Mouse (Mus musculus) adrenal gland, adult 8-10 months (tissue): ENCODE measurements at regions not wholly inside any gene's neighbourhood (a gene's known extent, or its start where the extent isn't known, plus 50 kb on each side); places are given as distances from the start of the nearest gene placed in this dataset.

Experiments used
- DNase-seq: peaks from one replicate; pipeline ENCODE4 v3.0.0; 2022

DNA sequence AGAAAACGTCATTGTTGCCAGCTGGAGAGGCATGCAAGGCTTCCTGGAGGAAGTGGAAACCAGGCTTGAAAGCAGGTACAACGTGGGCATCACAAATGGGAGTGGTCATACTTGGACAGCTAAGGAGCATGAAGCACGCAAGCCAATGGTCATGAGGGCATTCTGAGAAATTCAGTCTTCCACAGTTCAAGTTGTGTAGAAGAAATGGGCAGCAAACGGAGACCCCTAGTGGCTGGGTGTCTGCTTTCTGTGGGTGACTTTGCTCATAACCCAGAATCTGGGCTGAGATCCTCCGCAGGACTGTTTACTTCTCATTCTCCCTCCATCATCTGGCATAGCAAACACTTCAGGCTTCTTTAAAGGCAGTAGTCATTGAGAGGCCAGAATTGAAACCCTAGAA, 655.7 kb upstream of the Cdh11 start:
- DNase-seq: peak; percentile 2

DNA sequence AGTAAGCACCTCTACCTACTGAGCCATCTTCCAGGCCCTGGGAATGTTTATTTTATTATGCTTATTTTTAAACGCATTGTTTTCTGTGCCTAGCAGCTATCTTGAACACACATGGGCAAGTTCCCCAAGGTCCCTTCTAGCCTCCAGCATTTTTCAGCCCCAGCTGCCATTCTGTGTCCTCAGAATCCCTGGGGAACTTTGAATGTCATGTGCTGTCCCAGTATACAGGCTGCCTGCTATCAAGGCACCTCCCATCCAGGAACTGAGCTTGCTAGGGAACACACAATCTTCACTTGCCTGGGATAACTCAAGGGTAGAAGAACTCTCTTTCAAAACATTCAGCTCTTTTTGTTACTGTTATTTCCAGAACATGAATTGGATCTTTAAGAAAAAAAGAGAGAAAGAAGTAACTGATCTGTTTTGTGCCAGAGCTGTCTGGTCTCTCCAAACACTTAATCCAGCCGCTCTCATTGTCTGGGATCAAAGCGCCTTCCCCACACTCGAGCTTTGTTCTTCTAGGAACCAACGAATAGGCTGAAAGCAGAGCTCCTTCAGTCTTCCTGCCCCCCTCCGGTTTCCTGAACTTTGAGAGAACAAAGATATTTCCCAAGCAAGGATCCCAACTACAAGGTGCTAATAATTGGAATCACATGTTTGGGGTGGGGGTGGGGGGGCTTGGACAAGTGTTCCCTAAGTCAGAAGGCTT, 657.1 kb upstream of the Cdh11 start:
- DNase-seq: no peak

DNA sequence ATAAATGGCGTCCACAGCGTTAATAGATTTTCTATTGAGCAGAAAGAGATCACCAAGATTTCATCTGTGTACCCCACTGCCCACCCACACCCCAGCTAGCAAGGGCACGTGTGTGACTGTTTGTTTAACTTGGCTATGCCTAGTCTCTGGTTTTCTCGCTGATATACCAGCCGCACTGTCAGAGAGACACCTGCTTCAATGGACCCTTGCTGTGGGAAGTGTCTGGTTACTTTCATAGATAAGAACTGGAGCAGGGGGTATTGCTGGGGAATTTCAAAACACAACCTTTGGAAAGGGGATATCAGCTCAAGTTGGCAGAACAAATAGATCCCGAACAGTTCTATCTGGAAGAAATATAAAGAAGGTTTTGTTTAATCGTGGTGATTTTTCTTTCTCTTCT, 656.8 kb upstream of the Cdh5 start:
- no peak for DNase-seq

DNA sequence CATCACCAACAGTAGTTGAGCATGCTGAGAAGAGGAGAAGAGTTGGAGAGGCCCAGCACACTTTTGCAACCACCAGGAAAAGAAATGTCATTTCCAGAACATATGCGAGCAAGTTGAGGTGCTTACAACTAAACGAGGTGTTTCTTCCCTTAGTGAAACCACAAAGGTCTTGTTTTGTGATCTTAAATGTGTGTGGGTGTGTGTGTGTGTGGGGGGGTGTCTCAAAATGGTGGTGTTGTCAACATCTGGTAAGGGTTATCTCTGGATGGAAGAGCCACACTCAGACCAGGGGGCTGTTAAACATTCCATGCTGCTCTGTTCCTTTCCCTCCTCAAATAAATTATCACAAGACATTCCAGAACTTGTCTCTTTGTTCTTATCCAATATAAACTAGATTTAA, 656.0 kb upstream of the Cdh5 start:
- no peak for DNase-seq

DNA sequence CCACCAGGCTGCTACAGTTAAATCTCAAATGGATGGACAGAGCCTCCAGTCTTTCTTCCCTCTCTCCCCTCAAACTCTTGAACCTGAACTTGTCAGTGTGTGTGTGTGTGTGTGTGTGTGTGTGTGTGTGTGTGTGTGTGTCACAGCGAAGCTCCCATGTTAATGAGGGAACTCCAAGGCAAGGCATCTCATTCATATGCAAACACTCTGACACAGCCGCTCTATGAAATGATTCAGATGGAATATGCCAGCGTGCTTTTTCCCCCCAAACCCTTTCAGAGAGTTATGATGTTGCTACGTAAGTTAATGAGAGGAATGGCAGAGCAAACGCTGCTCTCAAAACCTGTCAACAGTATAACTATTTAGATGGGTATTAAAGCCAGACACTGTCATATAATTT, 653.5 kb upstream of the Cdh5 start:
- no peak for DNase-seq

DNA sequence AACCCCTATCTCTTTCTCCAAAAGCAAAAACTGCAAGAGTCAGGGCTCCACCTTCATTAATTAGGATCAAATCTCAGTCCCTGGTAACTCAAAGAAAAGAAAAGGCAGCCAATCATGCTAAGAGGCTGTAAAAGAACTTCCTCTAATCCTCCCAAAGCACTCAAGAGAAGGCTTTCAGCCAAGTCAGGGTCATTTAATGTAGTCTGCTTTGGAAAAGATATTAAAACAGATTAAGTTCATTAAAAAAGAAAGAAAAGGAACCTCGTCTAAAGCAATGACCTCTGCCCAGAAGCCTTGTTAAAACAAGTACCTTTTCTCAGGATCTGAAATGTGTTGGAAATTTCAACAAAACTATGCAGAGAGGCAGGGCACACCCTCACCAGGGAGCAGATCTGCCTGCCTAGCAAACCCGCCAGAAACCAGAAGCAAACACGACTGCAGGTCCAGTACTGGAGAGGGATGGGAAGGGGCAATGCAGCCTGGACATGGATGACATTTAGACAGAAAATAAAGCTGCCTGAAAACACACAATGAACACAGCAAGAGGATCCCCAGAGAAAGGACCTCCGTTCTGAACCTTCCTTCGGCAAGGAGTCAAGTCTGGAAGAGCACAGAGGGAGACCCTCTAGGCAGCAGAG, 649.9 kb upstream of the Cdh5 start:
- no peak for DNase-seq

DNA sequence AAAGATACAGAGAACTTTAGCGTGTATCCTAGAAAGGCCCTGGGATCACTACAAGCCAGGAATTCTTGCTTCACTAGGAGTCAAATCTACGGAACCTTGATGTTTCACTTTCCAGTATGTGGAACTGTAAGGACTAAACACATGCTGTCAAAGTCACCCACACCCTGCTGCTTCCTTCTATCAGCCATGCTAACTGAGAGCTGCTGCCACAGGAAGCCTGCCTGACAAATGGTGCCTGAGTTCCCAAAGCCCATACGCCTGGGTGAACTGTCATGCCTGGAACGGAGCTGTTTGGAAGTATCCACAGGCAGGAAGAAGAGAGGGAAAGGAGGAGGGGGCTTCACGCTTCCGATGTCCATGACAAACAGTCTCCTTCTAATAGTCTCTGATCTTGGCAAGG, 644.2 kb upstream of the Cdh5 start:
- no peak for DNase-seq

DNA sequence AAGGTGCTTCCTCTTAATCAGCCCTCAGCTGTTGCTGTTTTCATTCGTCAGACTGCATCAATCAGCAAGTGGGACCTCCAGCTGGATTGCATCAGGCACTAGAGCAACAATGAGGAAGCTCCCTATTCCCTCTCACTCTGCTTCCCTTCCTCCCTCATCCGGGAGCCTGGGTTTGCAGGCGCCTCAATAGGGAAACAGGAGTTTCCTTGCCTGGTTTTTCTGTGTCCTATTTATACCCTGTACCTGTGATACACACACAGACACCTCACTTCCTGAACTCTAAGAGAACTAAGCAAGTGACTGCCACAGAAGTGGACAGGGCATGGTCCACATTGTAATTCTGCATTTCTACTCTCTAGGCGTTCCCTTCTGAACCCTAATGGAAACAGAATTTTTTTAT, 637.9 kb upstream of the Cdh5 start:
- DNase-seq: no peak

DNA sequence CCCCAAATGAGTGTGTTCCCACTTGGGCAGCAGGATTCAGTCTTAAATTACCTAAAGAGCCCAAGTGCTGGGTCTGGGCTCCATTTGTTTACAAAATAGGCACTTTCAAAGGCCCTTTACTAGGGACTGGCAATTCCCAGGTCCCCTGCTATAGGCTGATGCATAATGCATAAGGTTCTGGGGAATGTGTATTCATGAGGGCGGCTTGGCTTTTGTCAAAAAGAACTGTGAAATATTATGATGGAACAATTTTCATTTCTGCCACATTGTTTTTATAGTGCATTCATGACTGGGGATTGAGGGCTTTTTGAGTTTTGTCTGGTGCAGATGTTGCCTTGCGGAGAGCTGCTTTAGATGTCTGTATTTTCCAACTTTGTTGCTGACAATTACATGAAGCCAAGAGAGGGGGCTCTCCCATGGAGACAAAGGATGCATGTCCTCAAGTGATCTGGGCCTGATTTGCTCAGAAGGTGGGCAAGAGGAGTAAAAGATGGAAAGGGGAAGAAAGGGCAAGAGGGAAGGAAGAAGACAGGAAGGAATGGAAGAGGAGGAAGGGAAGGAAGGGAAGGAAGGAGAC, 636.6 kb upstream of the Cdh5 start:
- DNase-seq: no peak

DNA sequence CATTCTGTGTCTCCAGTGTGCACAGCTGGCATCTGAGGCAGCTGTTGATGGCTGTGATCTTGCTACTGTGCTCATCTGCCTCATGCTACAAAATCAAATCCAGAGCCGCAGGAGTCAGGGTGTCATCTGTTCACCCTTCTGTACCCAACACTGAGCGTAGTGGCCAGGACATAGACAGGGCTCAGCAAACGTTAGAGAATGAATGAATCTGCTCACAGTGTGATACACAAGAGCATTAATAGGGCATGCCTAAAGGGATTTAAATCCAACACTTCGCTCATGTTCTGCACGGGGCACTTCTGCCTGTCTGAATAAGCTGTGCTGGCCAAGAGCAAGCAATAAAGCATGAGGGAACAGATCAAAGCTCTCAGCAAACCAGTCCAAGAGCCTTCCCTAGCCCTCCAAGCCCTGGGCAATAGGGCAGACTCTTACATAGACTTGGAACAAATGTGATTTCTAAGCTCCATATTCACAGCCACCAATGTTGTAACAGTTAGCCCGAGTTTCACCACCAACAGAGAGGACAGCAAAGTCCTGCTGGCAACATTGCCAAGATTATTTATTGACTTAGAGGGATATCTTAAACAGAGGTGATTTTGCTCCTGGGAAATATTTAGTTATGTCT, 633.8 kb upstream of the Cdh5 start:
- DNase-seq: peak; percentile 3

DNA sequence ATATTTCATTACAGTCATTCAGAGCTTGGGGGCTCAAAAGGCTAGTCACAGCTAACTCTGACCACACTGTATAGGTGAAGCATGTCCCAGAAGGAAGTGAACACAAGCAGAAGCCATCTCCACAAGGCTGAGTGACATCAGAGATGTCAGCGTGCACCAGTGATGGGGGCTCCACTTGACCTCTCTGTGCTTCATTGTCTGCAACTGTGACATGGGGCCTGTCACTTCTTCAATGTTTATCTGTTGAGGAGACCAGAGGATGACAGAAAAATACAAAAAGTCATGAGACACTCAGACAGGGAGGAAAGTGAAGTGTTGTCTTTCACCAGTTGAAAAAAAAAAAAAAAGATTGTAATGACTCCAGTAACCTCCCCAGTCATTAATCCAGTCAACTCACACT, 632.4 kb upstream of the Cdh5 start:
- no peak for DNase-seq

DNA sequence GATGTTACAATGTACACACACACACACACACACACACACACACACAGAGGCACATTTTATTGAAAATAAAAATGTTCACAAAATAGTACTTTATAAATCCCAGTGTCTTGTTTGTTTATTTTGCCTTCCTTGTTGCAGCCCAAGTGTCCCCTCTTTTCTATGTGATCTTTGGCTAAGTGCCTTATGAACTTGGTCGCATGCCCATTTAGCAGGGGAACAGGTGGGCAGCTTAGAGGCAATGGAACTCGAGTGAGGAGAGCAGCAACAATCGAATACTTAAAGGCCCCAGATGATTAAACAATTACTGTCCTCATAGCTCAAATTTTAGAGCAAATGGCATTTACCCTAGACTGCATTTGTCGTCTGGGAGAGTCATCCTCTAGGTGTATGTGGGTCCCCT, 631.1 kb upstream of the Cdh5 start:
- DNase-seq: no peak

DNA sequence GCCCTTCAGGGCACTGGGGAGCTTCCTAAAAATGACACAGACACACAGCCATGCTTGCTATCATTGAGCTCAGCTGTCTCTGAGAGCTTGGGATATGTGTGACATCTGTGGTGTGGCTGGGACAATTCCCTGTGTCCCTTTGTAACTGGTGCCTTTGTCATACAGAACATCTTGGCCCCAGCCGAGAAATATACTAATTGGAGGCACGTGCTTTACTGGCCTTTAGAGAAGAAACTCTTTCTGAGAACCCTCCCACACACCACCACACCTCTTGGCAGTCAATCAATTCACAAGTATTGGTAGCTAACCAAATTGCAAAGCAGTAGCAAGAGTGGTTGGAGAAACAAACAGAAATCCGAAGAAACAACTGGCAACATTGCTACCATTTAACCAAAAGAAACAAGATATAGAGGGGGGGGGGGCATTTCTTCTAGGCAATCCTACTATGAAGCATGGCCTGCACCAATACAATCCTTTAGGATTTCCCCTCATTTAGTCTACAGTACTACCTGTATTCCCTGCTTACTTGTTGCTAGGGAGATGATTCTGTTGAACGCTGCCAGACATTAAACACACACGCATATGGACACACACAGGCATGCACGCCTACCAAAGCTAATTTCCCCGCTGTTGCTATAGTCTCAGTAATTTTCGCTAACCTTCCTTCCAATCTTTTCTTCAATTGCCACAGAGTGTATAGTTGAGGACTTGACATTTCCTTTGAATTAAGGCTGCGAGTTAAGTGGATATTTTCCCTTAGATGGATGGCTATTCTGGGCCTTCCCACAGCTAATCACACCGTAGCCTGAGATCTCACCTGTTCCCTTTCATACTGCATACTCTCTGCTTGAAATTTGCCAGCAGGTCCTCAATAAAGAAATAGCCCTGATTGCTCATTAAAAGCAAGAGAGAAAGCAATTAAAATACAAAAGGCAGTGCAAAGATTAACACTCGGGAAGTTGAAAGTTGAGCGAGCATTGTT, 625.3 kb upstream of the Cdh5 start:
- DNase-seq: no peak

DNA sequence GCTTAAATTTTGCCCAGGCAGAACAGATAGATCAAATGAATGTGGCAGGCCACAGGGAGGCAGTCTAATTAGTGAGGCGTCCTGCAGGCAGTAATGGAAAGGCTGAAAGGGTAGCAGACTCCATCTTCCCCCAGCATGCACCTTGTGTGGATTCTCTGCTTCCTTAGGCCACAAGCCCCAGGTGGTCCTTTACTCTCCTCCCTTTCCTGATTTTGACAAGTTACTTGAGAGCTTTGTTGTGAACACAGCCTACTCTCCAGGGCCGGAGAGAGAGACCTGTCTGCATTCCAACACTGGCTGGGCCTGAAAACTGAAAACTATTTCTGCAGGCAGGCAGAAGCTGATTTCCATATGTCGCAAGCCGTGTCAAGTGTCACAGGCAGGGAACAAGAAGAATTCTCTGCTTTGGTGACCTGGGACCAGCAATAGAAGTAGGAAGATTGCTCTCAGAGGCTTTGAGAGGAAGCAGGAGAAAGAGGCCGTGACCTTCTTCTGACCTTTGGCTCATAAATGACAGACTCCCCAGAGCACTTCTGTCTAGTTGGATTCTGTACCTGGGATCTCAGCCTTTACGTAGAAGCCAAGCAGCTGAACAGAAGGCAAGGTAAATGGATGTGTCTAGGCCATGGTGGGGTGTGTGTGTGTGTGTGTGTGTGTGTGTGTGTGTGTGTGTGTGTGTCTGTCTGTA, 619.2 kb upstream of the Cdh5 start:
- no peak for DNase-seq

DNA sequence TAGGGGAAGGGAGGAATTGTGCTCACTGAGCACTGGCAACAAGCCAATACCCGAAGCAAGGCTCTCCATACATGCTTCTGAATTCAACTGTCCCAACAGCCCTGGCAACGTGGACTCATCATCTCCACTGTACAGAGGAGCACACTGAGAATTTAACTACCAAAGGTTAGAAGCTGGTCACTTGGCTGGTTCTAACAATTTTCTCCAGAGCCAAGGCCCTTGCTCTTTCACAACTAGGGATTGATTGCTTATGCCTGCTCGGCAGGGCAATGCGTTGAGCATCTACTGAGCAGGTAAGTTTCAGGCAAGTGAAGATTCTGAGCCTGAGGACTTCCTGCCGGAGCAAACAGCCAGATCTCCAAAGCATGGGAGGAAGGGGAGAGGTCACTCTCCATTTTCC, 616.0 kb upstream of the Cdh5 start:
- no peak for DNase-seq

DNA sequence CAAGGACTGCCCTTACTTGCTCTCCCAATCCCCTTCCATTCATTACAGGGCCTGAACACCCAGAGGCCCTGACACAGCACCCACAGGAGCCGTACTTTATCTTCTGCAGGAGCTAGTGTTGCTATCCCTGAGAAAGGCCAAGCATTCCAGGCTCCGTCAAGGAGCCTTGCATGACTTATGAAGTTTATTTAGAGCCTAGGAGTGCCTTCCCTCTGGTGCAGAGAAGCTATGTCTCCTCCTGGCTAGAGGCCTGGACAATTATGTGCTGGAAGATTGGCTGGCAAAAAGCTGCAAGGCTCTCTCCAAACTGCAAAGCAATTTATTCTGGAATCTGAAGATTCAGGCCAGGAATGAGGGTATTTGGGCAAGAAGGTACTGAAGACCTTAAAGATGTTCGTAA, 612.0 kb upstream of the Cdh5 start:
- DNase-seq: no peak

DNA sequence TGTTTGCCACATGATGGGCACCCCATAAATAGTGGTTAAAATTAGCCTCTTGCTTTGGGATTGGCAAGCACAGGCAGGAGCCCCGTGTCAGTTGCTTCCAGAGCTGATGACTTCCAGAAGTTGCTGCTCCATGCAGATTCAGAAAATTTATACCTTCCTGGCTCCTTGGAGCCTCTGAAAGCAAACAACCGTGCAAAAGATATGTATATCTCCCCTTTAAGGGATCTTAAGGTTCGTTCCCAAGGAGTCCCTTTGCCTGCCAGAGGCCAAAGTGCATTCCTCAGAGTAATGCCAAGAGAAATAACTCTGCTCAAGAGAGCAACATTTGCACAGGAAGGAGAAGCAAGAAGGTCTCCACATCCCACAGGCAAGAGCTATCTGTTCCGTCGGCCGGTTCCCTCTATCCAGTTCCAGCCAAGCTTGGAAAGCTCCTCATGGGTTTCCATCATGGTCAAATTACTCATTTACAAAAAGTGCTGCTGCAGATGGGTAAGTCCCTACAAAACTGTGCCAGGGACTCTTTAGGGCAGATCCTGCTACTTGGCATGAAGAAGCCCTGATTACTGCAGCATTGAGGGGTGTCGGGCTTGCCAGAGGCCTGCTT, 608.4 kb upstream of the Cdh5 start:
- no peak for DNase-seq

DNA sequence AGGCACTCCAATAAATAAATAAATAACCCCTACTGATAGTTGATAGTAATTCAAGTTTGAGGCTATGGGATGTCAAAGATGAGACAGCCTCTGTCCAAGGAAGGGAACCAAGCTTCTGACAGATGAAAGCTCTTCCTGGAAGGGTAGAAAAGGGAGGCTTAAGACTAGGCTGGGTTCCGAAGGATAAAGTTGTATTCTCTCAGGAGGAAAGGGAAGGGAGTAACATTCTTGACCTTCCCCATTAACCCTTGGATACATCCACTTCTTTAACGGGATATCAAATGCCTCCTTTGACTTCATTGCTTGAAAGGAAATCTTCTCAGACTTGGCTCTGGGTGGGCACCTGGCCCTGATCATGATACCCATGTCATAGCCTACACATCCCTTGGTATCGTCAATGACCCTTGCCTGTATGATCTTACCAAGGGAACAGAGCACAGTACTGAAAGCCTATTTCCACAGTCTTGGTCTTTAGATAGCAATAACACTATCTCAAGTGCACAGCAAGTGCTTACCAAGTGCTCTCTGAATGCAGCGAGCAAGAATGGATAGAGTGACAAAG, 607.4 kb upstream of the Cdh5 start:
- no peak for DNase-seq

DNA sequence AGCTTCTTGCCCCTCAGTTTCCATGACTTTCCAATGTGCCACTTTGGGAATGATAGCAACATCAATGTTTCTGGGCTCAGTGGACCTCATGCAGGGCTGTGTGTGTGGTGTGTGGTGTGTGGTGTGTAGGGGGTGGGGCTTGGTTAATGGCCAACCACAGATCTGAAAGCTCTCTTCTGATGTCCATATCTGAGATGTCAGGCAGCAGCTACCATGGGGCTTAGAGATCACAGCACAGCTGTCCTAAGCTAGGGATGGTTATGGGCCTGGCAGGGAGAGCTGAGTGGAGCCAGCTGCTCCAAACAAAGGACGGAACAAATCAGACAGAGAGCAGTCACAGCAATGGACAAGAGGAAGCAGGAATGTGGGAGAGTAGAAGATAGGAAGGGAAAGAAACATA, 606.8 kb upstream of the Cdh5 start:
- no peak for DNase-seq

DNA sequence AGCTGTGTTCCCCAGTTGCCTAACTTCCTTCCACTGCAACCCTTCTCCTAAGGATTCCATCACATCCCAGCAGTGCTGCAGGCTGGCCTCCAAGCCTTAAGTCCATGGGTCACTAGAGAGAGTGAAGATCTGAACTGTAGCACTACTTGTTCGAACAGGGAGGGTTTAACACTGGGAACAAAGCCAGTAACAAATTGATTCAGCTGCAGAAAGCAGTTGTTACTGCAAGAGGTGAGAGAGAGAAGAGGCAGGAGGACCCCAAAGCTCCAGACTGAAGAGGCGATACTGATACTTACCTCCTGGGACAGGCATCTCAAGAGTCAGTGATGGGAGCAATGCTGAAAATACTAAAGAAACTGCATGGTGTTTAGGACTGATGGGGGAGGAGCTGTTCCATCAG, 600.1 kb upstream of the Cdh5 start:
- no peak for DNase-seq
